Mouse (Mus musculus) left cerebral cortex, adult 9 months (tissue): ENCODE data around the gene Bmf.

Experiments used
- DNase-seq, 2 experiments: peaks; one replicate each; pipeline ENCODE4 v3.0.0; 2022; ENCODE audit warnings: low spot score in 2 of 2

Bmf gene

DNA sequence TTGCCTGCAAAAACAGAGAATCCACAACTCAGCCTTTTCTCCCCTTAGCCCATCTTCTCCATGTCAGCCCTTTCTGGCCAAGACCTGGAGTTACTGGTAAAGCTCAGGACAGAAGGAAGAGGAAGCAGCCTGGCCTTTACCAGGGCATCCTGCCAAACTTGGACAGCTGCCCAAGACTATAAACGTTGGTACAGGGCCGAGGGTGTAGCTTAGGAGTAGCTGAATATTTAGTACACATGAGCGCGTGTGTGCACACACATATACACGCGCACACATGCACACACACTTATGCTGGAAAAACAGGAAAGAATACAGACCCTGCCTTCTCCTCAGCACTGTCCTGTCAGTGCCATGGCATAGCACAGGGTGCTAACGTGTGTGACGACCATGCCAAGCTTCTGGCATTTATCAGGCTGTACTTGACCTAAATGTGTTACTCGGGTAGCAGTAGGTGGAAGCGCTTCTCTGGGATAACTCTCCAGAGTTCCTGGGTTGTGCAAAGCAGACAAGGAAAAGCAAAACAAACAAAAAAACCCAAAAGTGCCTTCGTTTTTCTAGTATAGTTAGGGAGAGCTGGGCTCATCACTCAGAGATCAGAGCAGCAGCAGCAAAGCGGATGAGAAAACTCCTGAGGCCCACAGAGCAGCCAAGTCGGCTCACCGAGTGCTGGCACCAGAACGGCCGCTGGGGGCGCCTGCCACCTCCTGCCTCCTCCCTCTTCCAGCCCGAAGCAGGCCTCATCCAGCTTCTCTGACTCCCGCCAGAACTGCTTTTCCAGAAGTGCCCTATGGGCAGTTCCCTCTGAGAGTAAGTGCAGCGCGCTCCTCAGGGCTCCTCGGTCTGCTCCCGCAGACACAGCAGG lies 4.0 kb downstream of the Bmf start:
- peak in 1 of 2 experiments; percentile 89 for DNase-seq

DNA sequence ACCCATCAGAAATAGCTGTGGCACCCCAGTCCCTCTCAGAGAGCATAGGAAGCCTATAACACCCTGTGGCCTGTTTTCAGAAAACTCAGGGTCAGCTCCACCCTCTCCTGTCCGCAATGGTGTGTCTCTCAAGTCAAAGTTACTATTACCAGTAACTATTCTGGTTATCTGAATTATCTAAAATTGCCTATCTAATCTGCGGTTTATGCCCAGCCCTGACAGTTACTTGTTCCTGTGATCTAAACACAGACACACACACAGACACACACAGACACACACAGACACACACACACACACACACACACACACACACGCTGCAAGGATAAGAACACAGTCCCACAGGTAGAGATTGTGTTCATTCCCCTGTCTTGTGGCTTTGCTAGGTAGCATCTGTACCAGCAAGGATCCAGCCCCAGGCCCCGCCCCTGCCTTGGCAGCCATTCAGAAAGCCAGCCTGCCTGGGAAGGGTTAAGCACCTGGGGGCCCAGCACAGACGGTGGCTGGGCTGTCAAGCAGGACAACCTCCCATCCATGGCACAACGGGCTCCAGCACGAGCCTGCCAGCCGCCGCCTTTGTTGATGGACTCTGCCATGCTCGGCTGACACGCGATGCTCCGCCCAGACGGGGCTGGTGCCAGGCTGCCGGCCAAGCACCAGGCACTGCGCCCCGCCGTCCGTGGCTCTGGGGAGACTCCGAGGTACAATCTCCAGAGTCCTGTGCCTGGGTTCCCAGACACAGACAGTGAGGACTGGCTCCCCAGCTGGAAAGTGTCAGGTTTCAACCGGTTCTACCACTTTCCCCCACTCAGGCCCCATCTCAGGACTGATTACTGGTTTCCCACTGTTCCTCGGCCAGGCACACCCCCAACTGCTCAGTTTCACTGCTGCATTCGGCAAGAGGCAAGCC lies 5.3 kb downstream of the Bmf start:
- peak in 1 of 2 experiments; percentile 62 for DNase-seq

- no peak for DNase-seq
Observed at GRCm38 (mm10) chr2:118542971-118543573, 6.4 kb downstream of the Bmf start.

DNA sequence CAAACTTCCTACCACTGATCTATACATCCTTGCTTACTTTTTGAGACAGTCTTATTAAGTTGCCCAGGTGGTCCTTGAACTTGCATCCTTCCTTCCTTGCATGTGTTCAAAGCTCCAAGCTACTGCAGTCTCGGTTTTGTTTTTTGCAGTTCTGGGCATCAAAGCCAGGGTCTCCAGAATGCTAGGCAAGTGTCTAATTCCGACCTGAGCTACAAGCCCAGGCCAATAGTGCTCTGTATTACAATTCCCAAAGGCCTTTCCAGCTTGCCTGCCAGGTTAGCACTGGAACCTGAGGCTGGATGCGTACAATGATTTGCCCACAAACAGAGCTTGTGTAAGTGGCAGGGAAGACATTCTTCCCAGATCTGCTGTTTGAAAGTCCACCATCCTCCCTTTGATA lies 7.8 kb downstream of the Bmf start:
- DNase-seq, result no peak

DNA sequence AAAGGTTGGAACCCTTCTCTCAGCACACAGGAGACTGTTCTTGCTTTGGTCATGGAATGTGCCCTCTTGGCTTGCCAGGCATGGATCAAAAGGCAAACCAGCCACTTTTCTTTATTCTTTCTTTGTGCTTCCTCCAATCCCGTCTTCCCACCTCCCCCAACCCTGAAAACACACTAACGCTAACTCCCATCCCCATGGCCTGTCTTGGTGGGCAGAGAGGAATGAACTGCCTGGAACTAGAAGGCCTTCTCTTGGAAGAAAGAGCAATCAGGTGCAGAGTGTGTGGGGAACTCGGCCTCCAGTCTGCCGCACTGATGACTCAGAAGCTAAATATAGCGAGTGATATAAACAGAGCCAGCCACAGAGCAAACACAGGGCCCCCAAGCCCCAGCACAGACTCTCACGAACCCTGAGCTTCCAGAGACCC lies 8.8 kb downstream of the Bmf start:
- DNase-seq, result no peak

DNA sequence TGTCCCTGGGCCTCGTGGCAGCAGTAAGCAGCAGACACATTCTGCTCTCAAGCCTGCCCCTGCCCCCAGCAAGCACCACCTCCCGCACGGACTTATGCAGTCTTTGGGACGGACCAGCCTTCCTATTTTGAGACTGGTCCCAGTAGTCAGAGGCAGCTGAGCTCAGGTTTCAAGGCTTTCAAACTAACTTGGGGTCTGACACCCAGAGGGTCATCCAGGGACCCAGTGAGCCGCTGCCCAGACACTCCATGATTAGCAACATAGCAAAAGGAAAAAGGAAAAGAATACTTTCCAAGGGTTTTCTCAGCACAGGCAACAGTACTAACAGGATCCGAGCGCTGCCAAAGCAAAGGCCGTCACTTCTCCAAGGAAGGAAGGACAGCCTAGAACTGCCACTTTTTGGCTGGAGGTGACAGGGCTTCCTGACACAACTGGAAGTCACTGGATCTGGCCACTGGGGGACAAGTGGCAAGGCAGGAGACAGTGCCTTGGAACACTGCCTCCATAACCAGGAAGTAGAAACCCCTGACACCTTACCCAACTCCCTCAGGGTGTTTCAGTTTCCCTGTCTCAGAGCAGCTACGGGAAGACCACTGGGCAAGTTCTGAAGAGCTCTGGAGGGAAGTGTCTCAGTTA lies 9.5 kb downstream of the Bmf start:
- DNase-seq, result no peak

- no peak for DNase-seq
Observed at GRCm38 (mm10) chr2:118539040-118539439, 10.4 kb downstream of the Bmf start.

GRCm38 (mm10) chr2:118537226-118537625 lies 12.3 kb downstream of the Bmf start:
- DNase-seq, result no peak

DNA sequence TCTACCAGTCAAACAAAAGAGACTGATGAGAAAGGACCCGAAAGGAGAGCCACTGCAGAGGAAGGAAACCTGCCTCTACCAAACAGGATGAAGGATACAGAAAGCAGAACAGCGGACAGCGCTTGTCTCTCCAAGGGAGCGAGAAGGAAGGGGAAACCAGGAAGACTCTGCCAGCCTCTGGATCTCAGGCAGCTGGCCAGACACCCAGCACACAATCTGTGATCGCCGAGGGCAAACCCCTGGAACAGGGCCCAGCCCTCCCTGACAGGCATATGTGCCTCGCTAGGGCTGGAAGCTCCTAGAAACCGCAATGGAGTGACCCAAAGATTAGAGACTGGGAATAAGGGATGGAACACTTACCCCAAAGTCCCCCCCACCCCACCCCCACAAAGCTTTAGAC lies 12.9 kb downstream of the Bmf start:
- no peak for DNase-seq

DNA sequence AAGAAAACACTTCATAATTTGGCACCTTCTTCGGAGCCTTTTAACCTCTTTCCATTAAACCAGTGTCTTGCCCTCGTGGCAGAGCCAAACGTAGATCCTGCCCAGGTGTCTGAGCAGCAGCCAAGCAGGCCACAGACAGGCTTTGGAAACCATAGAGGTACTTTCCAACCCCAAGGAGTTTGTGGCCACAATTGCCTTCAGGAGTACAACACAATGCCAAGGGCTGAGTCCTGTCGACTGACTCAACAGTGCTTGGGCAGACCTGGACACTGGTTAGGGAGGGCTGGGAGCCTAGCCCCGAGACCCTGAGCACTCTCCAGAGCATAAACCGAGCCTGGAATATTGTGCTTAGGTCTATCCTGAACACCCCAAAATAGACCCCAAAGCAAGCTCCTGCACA lies 13.4 kb downstream of the Bmf start:
- no peak for DNase-seq

DNA sequence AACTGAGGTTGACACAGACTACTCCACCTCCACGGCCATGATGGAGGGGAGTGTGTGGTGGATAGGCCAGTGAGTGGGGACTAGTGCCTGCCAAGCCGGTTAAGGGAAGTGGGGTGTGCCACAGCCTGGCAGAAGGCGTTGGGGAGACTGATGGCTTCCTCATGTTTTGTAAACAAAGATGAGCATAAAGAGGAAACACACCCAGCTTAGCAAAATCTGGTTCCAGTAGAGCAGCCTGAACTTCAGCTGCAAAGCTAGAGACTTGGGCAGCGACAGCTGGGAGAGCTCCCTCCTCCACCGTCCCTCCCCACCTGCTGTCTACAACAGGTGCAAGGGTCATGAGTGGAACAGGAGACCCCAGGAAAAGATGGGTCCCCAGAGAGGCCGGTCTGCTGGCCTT lies 15.5 kb downstream of the Bmf start:
- no peak for DNase-seq

GRCm38 (mm10) chr2:118532855-118533675 lies 16.4 kb downstream of the Bmf start:
- DNase-seq, result no peak

- DNase-seq, result no peak
Observed at GRCm38 (mm10) chr2:118532401-118532800, 17.1 kb downstream of the Bmf start.

DNA sequence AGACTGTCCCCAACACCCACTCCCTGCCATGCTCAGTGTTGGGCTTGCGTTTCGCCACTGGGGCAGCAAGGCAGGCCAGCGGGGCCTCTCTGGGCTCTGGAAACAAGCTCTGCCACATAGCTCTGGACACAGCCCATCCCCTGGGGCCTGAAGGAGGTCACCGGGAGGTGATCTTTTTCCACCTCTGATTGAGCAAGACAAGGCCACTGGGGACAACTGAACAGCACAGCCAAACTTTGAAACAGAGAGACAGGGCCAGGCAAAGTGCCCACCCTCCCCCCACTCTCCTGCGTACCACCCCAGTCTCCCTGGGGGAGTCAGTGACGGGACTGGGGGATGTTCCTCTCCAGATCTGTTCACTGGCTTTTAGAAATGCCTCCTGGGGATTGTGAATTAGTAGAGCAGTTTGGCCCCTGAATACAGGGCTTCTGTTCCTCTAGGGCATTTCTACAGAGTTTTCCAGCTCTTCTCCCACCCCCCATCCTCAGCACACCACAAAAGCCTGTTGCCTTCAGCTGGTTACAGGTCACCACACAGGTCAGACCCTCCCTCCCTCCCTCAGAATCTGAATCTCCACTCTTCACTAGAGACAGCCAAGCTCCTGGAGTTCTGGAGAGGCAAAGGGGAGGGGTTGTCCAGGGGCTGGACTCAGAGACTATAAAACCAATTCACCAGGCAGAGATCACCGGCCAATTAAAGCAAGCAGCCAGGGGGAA lies 19.9 kb downstream of the Bmf start:
- DNase-seq, result no peak

DNA sequence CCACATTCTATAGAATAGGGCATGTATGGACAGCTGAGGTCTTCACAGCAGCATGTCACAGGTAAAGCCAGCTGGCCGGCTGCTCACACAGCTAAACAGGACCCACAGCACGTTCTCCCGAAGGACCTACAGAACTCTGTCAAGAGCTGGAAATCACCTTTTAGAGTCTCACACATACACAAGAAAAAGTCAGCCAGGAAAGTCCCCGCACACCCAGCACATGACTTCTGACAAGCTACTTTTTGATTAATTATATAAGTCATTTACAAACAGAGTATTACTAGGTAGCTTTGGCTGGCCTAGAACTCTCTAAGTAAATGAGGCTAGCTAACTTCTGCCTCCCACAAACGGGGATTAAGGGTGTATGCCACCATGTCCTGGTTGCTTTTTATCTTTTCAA lies 22.9 kb downstream of the Bmf start:
- DNase-seq, result no peak

DNA sequence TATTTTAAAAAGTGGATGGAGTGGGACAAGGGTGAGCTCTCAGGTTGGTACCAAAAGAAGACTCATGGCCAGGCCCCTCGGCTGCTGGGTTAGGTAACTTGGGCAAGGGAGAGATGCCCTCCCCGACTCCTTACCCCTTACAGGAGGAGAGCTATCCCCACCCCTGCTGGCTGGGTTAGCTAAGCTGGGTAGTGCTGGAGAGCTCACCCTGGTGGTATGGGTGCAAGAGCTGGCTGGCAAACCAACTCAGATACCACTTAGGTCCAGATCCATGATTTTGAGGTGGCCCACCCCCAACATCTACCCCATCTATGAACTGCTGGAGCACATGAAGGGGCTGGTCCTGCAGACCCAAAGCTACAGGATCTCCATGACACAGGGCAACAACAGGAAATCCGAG lies 24.7 kb downstream of the Bmf start:
- DNase-seq, result no peak

DNA sequence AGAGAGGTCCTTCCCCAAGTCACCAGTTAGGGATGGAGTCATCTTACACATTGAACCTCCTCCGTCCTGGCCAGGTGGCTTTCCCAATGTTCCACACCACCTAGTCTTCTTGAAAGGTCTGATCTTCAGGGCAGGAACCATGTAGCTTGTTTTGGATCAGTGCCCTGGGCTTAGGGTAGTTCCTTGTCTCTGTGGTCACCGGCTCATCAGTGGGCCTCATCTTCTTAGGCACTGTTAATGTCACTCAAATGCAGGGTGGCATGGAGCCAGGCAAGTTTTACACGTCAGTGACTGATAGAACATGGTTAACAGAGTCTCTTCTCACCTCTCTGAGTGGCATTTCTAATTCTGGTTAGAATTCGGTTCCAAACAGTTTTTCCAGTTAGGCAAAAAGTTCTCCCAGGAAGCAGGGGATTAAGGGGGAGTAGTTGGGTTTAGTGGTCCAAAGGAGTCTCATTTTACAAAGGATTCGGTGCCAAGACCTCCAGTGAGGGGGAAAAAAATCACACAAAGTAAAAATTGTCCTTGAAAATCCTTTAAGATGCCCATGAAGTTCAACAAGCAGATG lies 26.2 kb downstream of the Bmf start:
- no peak for DNase-seq

GRCm38 (mm10) chr2:118522265-118522664 lies 27.2 kb downstream of the Bmf start:
- DNase-seq, result no peak

DNA sequence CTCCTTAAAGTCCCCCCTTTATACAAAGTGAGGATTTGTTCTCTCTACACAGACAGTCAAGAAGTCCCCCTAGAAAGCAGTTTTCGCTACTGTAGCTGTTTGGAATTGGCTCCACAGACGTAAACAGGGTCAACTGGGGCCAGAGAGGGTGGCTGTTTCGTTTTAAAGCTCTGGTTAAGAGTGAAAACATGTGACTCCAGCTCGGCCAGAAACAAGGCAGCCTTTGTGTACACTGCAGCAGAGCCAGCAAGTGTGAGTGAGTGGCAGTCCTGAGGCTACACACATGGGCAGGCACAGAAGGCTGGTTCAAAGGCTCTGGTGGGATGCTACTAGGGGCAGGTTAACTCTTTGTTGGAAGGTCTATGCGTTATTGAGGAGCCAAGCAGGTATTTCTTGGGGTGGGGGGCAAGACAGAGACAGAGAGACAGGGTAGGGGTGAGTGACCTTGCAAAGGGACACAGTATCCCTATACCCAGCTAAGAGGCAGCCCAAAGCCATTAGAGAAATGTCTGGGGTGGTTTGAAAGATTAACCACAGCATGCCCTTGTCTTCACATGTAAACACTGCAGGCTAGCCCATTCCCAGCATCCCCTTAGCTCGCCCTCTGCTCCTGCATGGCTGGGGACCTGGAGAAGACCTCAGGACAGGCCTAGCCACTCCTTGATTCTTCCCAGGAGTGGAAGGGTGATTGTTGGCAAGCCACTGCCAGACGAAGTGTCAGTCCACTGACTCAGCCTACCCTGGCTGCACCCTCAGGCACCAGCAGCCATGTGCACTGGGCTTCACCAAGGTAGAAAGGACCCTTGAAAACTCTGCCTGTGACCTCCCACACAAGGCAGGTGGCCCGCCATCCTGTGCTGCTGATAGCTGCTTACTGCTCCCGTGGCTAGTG lies 29.2 kb downstream of the Bmf start:
- DNase-seq, result no peak
